Mouse (Mus musculus): ENCODE measurements around the gene Cyb561d1. TPM values are rescaled to one million over a fixed set of nuclear protein-coding genes. Genes with fewer than 3 reads are reported as not detected.
A peak's percentile ranks its signal among the peaks of the same experiment; 100 is the strongest.

The Cyb561d1 gene
- polyA plus RNA-seq, 1 experiment from 2014 or later, result 3.7 TPM

- H3K9ac ChIP-seq, result no peak overlapping the region
- no peaks in the 10 kb centered on the region for H3K9me3 ChIP-seq
- H3K4me2 ChIP-seq, result no peak overlapping the region
- H3K36me3 ChIP-seq, result no peaks in the 10 kb centered on the region
- WGBS, result 76% methylated on average over 8 of the region's 8 CpGs
- no peak overlapping the region for H3K4me3 ChIP-seq (replicated peaks)
- peaks cover 14% of the 10 kb centered on the region for H3K4me1 ChIP-seq
- no peak overlapping the region for H3K27ac ChIP-seq
- no peaks in the 10 kb centered on the region for H3K27me3 ChIP-seq (replicated peaks)
- ATAC-seq (ENCODE audit: insufficient read depth, low FRiP score, low read depth), result no peak
Observed at GRCm38 (mm10) chr3:108212406-108212805, 11.4 kb upstream of the Cyb561d1 start.

GRCm38 (mm10) chr3:108211845-108212244 is 10.8 kb upstream of the Cyb561d1 start:
- no peak overlapping the region for H3K4me3 ChIP-seq (replicated peaks)
- no peak overlapping the region for H3K4me2 ChIP-seq
- no peak overlapping the region for H3K9ac ChIP-seq
- no peaks in the 10 kb centered on the region for H3K9me3 ChIP-seq
- peaks cover 19% of the 10 kb centered on the region for H3K4me1 ChIP-seq
- H3K36me3 ChIP-seq, result no peaks in the 10 kb centered on the region
- no peaks in the 10 kb centered on the region for H3K27me3 ChIP-seq (replicated peaks)
- H3K27ac ChIP-seq, result no peak overlapping the region
- ATAC-seq (ENCODE audit: insufficient read depth, low FRiP score, low read depth), result no peak
- 83% methylated on average over 6 of the region's 6 CpGs for WGBS

GRCm38 (mm10) chr3:108210771-108211139 is 9.7 kb upstream of the Cyb561d1 start, which contains the start of gene Atxn7l2:
TSS of gene Atxn7l2 (minus strand) at chr3:108210934.
- under 1% methylated on average over 14 of the region's 14 CpGs for WGBS
- H3K4me2 ChIP-seq, result peak within 1 kb of the TSS; percentile 96
- H3K4me3 ChIP-seq (replicated peaks), result peak within 1 kb of the TSS; percentile 66
- peak within 1 kb of the TSS; percentile 71 for H3K9ac ChIP-seq
- no peaks in the 10 kb centered on the region for H3K9me3 ChIP-seq
- peaks cover 2% of the 10 kb centered on the region; the same call in 1 of the 2 replicates for H3K36me3 ChIP-seq
- peaks cover 26% of the 10 kb centered on the region for H3K4me1 ChIP-seq
- peak within 1 kb of the TSS; percentile 93 for H3K27ac ChIP-seq
- ATAC-seq (ENCODE audit: insufficient read depth, low FRiP score, low read depth), result peak; percentile 67
- no peaks in the 10 kb centered on the region for H3K27me3 ChIP-seq (replicated peaks)

GRCm38 (mm10) chr3:108209946-108210770 is 9.1 kb upstream of the Cyb561d1 start:
- peak; percentile 90 for ATAC-seq (ENCODE audit: insufficient read depth, low FRiP score, low read depth)
- Histone ChIP-seq H3K4me2 (peak overlapping the region; percentile 96), H3K36me3 (peaks cover 7% of the 10 kb centered on the region; the same call in 1 of the 2 replicates), H3K27ac (peak overlapping the region; percentile 93), H3K4me1 (peaks cover 26% of the 10 kb centered on the region), H3K9ac (peak overlapping the region; percentile 71), H3K4me3 (replicated peaks) (peak overlapping the region; percentile 66), H3K27me3 (replicated peaks) (no peaks in the 10 kb centered on the region), H3K9me3 (no peaks in the 10 kb centered on the region)
- WGBS, result under 1% methylated on average over 66 of the region's 72 CpGs

- WGBS, result 5% methylated on average over 8 of the region's 8 CpGs
- peak overlapping the region; percentile 79 for H3K4me2 ChIP-seq
- no peak for ATAC-seq (ENCODE audit: insufficient read depth, low FRiP score, low read depth)
- H3K9me3 ChIP-seq, result no peaks in the 10 kb centered on the region
- peak overlapping the region; percentile 66 for H3K4me3 ChIP-seq (replicated peaks)
- H3K36me3 ChIP-seq, result peaks cover 12% of the 10 kb centered on the region; the same call in 1 of the 2 replicates
- H3K4me1 ChIP-seq, result peaks cover 26% of the 10 kb centered on the region
- H3K27ac ChIP-seq, result no peak overlapping the region
- no peaks in the 10 kb centered on the region for H3K27me3 ChIP-seq (replicated peaks)
- peak overlapping the region; percentile 71; the same call in 1 of the 2 replicates for H3K9ac ChIP-seq
Observed at GRCm38 (mm10) chr3:108209536-108209935, 8.5 kb upstream of the Cyb561d1 start.

GRCm38 (mm10) chr3:108209001-108209400 is 8.0 kb upstream of the Cyb561d1 start:
- Histone ChIP-seq H3K9me3 (no peaks in the 10 kb centered on the region), H3K27ac (no peak overlapping the region), H3K36me3 (peaks cover 12% of the 10 kb centered on the region; the same call in 1 of the 2 replicates), H3K9ac (peak overlapping the region; percentile 71; the same call in 1 of the 2 replicates), H3K4me3 (replicated peaks) (peak overlapping the region; percentile 66), H3K4me1 (peaks cover 26% of the 10 kb centered on the region), H3K4me2 (peak overlapping the region; percentile 79), H3K27me3 (replicated peaks) (no peaks in the 10 kb centered on the region)
- no peak for ATAC-seq (ENCODE audit: insufficient read depth, low FRiP score, low read depth)
- WGBS, result 66% methylated on average over 3 of the region's 3 CpGs

- H3K36me3 ChIP-seq, result peaks cover 12% of the 10 kb centered on the region; the same call in 1 of the 2 replicates
- peak overlapping the region; percentile 16; the same call in 1 of the 2 replicates for H3K4me2 ChIP-seq
- peaks cover 27% of the 10 kb centered on the region for H3K4me1 ChIP-seq
- H3K27me3 ChIP-seq (replicated peaks), result no peaks in the 10 kb centered on the region
- no peak for ATAC-seq (ENCODE audit: insufficient read depth, low FRiP score, low read depth)
- 72% methylated on average over 15 of the region's 15 CpGs for WGBS
- H3K9ac ChIP-seq, result no peak overlapping the region
- H3K27ac ChIP-seq, result peak overlapping the region; percentile 59; the same call in 1 of the 2 replicates
- H3K4me3 ChIP-seq (replicated peaks), result no peak overlapping the region
- no peaks in the 10 kb centered on the region for H3K9me3 ChIP-seq
Observed at GRCm38 (mm10) chr3:108206731-108207375, 5.8 kb upstream of the Cyb561d1 start.

- 83% methylated on average over 8 of the region's 8 CpGs for WGBS
- Histone ChIP-seq H3K4me1 (peaks cover 35% of the 10 kb centered on the region), H3K27me3 (replicated peaks) (no peaks in the 10 kb centered on the region)
Observed at GRCm38 (mm10) chr3:108205601-108206000, 4.6 kb upstream of the Cyb561d1 start.

GRCm38 (mm10) chr3:108204470-108204869 is 3.5 kb upstream of the Cyb561d1 start:
- ATAC-seq (ENCODE audit: insufficient read depth, low FRiP score, low read depth), result no peak
- Histone ChIP-seq H3K36me3 (peaks cover 12% of the 10 kb centered on the region; the same call in 1 of the 2 replicates), H3K4me3 (replicated peaks) (no peak overlapping the region), H3K27ac (no peak overlapping the region), H3K9ac (no peak overlapping the region), H3K4me1 (peaks cover 37% of the 10 kb centered on the region), H3K27me3 (replicated peaks) (no peaks in the 10 kb centered on the region), H3K9me3 (no peaks in the 10 kb centered on the region), H3K4me2 (no peak overlapping the region)
- 78% methylated on average over 11 of the region's 11 CpGs for WGBS

More at GRCm38 (mm10) chr3:108205601-108206000, 4.6 kb upstream of the Cyb561d1 start:
- Histone ChIP-seq H3K36me3 (peaks cover 12% of the 10 kb centered on the region; the same call in 1 of the 2 replicates), H3K4me3 (replicated peaks) (no peak overlapping the region), H3K9me3 (no peaks in the 10 kb centered on the region), H3K9ac (no peak overlapping the region), H3K4me2 (no peak overlapping the region), H3K27ac (no peak overlapping the region)
- no peak for ATAC-seq (ENCODE audit: insufficient read depth, low FRiP score, low read depth)

- ATAC-seq (ENCODE audit: insufficient read depth, low FRiP score, low read depth), result no peak
- Histone ChIP-seq H3K9me3 (no peaks in the 10 kb centered on the region), H3K4me2 (no peak overlapping the region), H3K36me3 (peaks cover 12% of the 10 kb centered on the region; the same call in 1 of the 2 replicates), H3K4me3 (replicated peaks) (no peak overlapping the region), H3K27me3 (replicated peaks) (no peaks in the 10 kb centered on the region), H3K27ac (no peak overlapping the region), H3K9ac (no peak overlapping the region), H3K4me1 (peaks cover 30% of the 10 kb centered on the region; the same call in 1 of the 2 replicates)
- 80% methylated on average over 11 of the region's 11 CpGs for WGBS
Observed at GRCm38 (mm10) chr3:108203621-108204325, 2.8 kb upstream of the Cyb561d1 start.

GRCm38 (mm10) chr3:108203212-108203611 is 2.2 kb upstream of the Cyb561d1 start:
- no peak overlapping the region for H3K9ac ChIP-seq

More at GRCm38 (mm10) chr3:108203212-108203611, 2.2 kb upstream of the Cyb561d1 start:
- H3K27ac ChIP-seq, result no peak overlapping the region
- peaks cover 12% of the 10 kb centered on the region; the same call in 1 of the 2 replicates for H3K36me3 ChIP-seq
- no peak for ATAC-seq (ENCODE audit: insufficient read depth, low FRiP score, low read depth)
- no peaks in the 10 kb centered on the region for H3K27me3 ChIP-seq (replicated peaks)
- H3K4me3 ChIP-seq (replicated peaks), result no peak overlapping the region
- H3K4me1 ChIP-seq, result peaks cover 30% of the 10 kb centered on the region; the same call in 1 of the 2 replicates
- H3K9me3 ChIP-seq, result no peaks in the 10 kb centered on the region
- WGBS, result 90% methylated on average over 13 of the region's 13 CpGs
- H3K4me2 ChIP-seq, result no peak overlapping the region

All from stomach, embryonic 15.5 days (tissue).